Mouse (Mus musculus): ENCODE results near the gene Ccm2. TPM values are rescaled to one million over a fixed set of nuclear protein-coding genes. Genes with fewer than 3 reads are reported as not detected.

The Ccm2 gene
- polyA plus RNA-seq, 1 experiment, result 60.8 TPM

- Histone ChIP-seq H3K36me3 (ENCODE audit: control insufficient read depth, insufficient read depth, low read length) (no peaks in the 10 kb centered on the region), H3K27me3 (replicated peaks; ENCODE audit: control insufficient read depth, insufficient read depth, low read length) (no peaks in the 10 kb centered on the region), H3K4me3 (ENCODE audit: insufficient read depth, low read depth, low read length) (no peak overlapping the region), H3K4me1 (ENCODE audit: control insufficient read depth, insufficient read depth, low read length) (no peaks in the 10 kb centered on the region), H3K27ac (ENCODE audit: insufficient read depth, low read depth, low read length) (no peak overlapping the region)
- TF ChIP-seq CTCF (conservative IDR thresholded peaks at IDR 0.05; ENCODE audit: insufficient read depth, insufficient read length, low read depth, low read length) (no peak), POLR2A (IDR thresholded peaks at IDR 0.05; ENCODE audit: low read depth, low read length) (no peak)
- no peak for DNase-seq
- WGBS, result 48% methylated on average over 27 of the region's 27 CpGs
Measured at GRCm38 (mm10) chr11:6599011-6599681, 52.5 kb downstream of the Ccm2 start.

- no peak overlapping the region for H3K27ac ChIP-seq (ENCODE audit: insufficient read depth, low read depth, low read length)
- no peaks in the 10 kb centered on the region for H3K4me1 ChIP-seq (ENCODE audit: control insufficient read depth, insufficient read depth, low read length)
- no peak overlapping the region for H3K4me3 ChIP-seq (ENCODE audit: insufficient read depth, low read depth, low read length)
- TF ChIP-seq POLR2A (IDR thresholded peaks at IDR 0.05; ENCODE audit: low read depth, low read length) (no peak), CTCF (conservative IDR thresholded peaks at IDR 0.05; ENCODE audit: insufficient read depth, insufficient read length, low read depth, low read length) (no peak)
- WGBS, result 88% methylated on average over 6 of the region's 6 CpGs
- no peaks in the 10 kb centered on the region for H3K36me3 ChIP-seq (ENCODE audit: control insufficient read depth, insufficient read depth, low read length)
- H3K27me3 ChIP-seq (replicated peaks; ENCODE audit: control insufficient read depth, insufficient read depth, low read length), result no peaks in the 10 kb centered on the region
- DNase-seq, result no peak
Measured at GRCm38 (mm10) chr11:6599831-6600230, 53.1 kb downstream of the Ccm2 start.

GRCm38 (mm10) chr11:6600284-6600944, 53.7 kb downstream of the Ccm2 start:
- H3K27me3 ChIP-seq (replicated peaks; ENCODE audit: control insufficient read depth, insufficient read depth, low read length), result no peaks in the 10 kb centered on the region
- TF ChIP-seq CTCF (conservative IDR thresholded peaks at IDR 0.05; ENCODE audit: insufficient read depth, insufficient read length, low read depth, low read length) (no peak), POLR2A (IDR thresholded peaks at IDR 0.05; ENCODE audit: low read depth, low read length) (no peak)
- 90% methylated on average over 8 of the region's 8 CpGs for WGBS

GRCm38 (mm10) chr11:6601649-6602480, 55.2 kb downstream of the Ccm2 start:
- WGBS, result 40% methylated on average over 20 of the region's 20 CpGs
- Histone ChIP-seq H3K4me1 (ENCODE audit: control insufficient read depth, insufficient read depth, low read length) (no peaks in the 10 kb centered on the region; the same call in 1 of the 2 replicates), H3K27me3 (replicated peaks; ENCODE audit: control insufficient read depth, insufficient read depth, low read length) (no peaks in the 10 kb centered on the region), H3K36me3 (ENCODE audit: control insufficient read depth, insufficient read depth, low read length) (no peaks in the 10 kb centered on the region), H3K4me3 (ENCODE audit: insufficient read depth, low read depth, low read length) (no peak overlapping the region), H3K27ac (ENCODE audit: insufficient read depth, low read depth, low read length) (no peak overlapping the region)
- no peak for DNase-seq
- TF ChIP-seq POLR2A (IDR thresholded peaks at IDR 0.05; ENCODE audit: low read depth, low read length), result no peak
- no peak for TF ChIP-seq CTCF (conservative IDR thresholded peaks at IDR 0.05; ENCODE audit: insufficient read depth, insufficient read length, low read depth, low read length)

More at GRCm38 (mm10) chr11:6600284-6600944, 53.7 kb downstream of the Ccm2 start:
- Histone ChIP-seq H3K36me3 (ENCODE audit: control insufficient read depth, insufficient read depth, low read length) (no peaks in the 10 kb centered on the region), H3K4me3 (ENCODE audit: insufficient read depth, low read depth, low read length) (no peak overlapping the region), H3K27ac (ENCODE audit: insufficient read depth, low read depth, low read length) (no peak overlapping the region), H3K4me1 (ENCODE audit: control insufficient read depth, insufficient read depth, low read length) (no peaks in the 10 kb centered on the region)
- DNase-seq, result no peak

GRCm38 (mm10) chr11:6602662-6603061, 56.0 kb downstream of the Ccm2 start:
- DNase-seq, result no peak
- TF ChIP-seq POLR2A (IDR thresholded peaks at IDR 0.05; ENCODE audit: low read depth, low read length), result no peak
- TF ChIP-seq CTCF (conservative IDR thresholded peaks at IDR 0.05; ENCODE audit: insufficient read depth, insufficient read length, low read depth, low read length), result no peak
- no peak overlapping the region for H3K4me3 ChIP-seq (ENCODE audit: insufficient read depth, low read depth, low read length)
- H3K27ac ChIP-seq (ENCODE audit: insufficient read depth, low read depth, low read length), result no peak overlapping the region
- no peaks in the 10 kb centered on the region; the same call in 1 of the 2 replicates for H3K4me1 ChIP-seq (ENCODE audit: control insufficient read depth, insufficient read depth, low read length)
- no peaks in the 10 kb centered on the region for H3K27me3 ChIP-seq (replicated peaks; ENCODE audit: control insufficient read depth, insufficient read depth, low read length)
- no peaks in the 10 kb centered on the region for H3K36me3 ChIP-seq (ENCODE audit: control insufficient read depth, insufficient read depth, low read length)
- WGBS, result 75% methylated on average over 9 of the region's 9 CpGs

- Histone ChIP-seq H3K36me3 (ENCODE audit: control insufficient read depth, insufficient read depth, low read length) (no peaks in the 10 kb centered on the region), H3K27me3 (replicated peaks; ENCODE audit: control insufficient read depth, insufficient read depth, low read length) (no peaks in the 10 kb centered on the region), H3K4me3 (ENCODE audit: insufficient read depth, low read depth, low read length) (no peak overlapping the region), H3K27ac (ENCODE audit: insufficient read depth, low read depth, low read length) (no peak overlapping the region), H3K4me1 (ENCODE audit: control insufficient read depth, insufficient read depth, low read length) (no peaks in the 10 kb centered on the region; the same call in 1 of the 2 replicates)
- 75% methylated on average over 9 of the region's 9 CpGs for WGBS
- TF ChIP-seq CTCF (conservative IDR thresholded peaks at IDR 0.05; ENCODE audit: insufficient read depth, insufficient read length, low read depth, low read length) (no peak), POLR2A (IDR thresholded peaks at IDR 0.05; ENCODE audit: low read depth, low read length) (no peak)
- DNase-seq, result no peak
Measured at GRCm38 (mm10) chr11:6603224-6603623, 56.5 kb downstream of the Ccm2 start.

Measured in kidney, adult 2 months (tissue).